Mouse (Mus musculus) 416B (cell line): ENCODE data around the gene Raet1e.
"Not testable (repeated sequence)": the region's sequence is repeated elsewhere in the genome, so short reads cannot be mapped to it uniquely, and the experiment has no call there.

Source experiments
- DNase-seq: peaks from one replicate; pipeline ENCODE4 v3.0.0; 2011; ENCODE audit warnings: low read depth

Raet1e gene

DNA sequence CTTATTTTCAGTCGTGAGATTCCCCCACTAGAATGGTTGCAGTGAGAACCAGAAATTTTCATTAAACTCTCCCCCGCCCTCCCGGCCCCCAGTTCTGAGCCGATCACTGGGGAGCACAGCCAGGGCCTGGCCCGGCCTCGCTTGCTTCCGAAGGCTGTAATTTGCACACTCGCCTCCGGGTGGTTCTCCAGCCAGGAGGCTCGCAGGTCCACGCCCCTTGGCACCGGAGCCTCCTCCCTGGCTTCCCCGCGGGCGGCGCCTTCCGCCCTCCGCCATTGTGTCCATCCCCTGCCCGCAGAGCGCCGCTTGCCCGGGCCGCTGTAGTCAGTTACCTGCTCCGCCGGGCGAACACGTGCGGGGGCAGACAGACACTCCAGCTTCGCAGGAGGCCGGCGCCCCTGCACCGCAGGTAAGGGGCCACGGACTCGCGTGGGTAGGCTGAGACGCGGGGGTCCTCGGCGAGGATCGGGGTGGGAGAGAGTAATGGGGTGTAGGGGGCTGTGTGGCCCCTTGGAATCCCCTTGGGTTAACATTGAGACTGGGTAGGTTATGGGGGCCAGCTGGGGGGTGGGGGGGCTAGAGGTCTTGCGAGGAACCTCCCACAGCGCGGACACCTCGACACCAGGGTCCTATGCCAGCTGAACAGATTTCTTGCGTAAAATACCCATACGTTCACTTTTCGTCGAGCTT is at the start of gene Raet1e, which contains the start of gene H60b:
Gene Raet1e, plus strand, starts transcription at position 260 of the 690 bp plus-strand sequence.
Gene H60b, plus strand, starts transcription at position 277 of the 690 bp plus-strand sequence.
- DNase-seq, result not testable (repeated sequence)

- peak; percentile 25 for DNase-seq
These were observed 17.6 kb upstream of the Raet1e start for GRCm38 (mm10) chr10:22140665-22141280.

- peak; percentile 85 for DNase-seq
These were observed 16.2 kb upstream of the Raet1e start for GRCm38 (mm10) chr10:22142194-22142593.

- DNase-seq, result no peak
These were observed 15.4 kb upstream of the Raet1e start for GRCm38 (mm10) chr10:22142926-22143325.

DNA sequence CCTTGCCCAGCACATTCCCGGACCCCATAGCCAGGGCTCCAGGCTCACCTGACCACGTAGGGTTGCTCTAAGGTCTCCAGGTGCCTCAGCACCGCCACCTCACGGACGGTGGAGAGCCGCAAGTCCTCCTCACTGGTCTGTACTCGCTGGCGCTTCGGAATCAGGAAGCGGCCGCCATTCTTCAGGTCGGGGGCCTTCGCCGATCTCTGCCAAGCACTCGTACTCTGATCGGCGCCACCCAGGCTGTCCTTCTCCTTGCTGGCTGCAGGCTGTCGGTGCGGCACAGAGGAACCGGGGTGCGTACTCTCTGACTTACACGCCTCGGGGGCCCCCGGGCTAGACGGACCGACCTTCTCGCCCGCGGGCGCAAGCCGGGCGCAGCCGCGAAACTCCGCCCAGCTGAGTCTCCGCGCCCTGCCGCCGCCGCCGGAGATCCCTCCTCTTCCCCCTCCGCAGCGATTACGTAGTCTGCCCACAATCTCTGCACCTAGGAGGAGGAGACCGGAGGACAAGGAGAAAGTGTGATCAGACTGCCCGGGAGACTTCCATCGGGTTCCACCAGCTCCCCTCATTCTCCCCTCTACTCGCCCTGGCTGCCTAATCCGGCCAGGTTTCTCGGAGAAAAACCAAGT is 9.8 kb upstream of the Raet1e start:
- no peak for DNase-seq

GRCm38 (mm10) chr10:22149073-22149690 is 9.2 kb upstream of the Raet1e start, which contains the start of gene E030030I06Rik:
Gene E030030I06Rik (minus strand): TSS chr10:22149270.
- no peak for DNase-seq

DNA sequence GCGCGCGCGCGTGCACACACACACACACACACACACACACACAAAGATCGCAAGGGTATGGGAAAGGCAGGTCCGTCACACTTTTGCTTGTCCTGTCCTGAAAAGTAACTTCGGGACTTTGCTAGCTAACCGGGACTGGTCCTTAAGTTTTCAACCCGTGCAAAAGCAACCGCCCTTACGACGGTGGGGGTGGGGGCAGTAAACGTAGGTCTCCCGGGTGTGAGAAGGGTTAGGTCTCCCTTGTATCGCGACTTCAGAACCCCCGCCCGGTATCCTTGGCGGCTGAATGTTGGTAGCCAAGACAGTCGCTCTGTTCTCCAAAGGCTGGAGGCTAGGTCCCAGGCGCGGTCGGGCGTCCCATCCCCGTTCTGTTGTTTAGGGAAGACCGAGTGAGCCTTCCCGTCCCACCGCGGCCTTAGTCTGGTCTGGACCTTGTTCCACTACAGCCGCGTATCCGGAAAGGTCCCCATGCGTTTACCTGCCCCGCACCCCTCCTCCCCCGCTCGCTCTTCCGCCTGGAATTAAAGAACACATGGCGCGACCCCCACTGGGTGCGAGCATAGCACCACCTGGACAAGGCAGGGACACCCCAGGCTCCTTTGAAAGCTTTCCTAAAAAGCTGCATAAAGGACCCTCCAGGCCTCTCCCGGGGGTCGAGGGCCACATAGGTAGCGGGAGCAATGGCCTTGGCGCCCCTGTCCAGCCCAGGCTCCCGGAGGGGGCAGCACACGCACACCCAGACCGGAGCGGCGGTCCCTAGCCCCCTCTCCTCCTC is 8.5 kb upstream of the Raet1e start:
- no peak for DNase-seq

GRCm38 (mm10) chr10:22150593-22150992 is 7.8 kb upstream of the Raet1e start:
- no peak for DNase-seq

DNA sequence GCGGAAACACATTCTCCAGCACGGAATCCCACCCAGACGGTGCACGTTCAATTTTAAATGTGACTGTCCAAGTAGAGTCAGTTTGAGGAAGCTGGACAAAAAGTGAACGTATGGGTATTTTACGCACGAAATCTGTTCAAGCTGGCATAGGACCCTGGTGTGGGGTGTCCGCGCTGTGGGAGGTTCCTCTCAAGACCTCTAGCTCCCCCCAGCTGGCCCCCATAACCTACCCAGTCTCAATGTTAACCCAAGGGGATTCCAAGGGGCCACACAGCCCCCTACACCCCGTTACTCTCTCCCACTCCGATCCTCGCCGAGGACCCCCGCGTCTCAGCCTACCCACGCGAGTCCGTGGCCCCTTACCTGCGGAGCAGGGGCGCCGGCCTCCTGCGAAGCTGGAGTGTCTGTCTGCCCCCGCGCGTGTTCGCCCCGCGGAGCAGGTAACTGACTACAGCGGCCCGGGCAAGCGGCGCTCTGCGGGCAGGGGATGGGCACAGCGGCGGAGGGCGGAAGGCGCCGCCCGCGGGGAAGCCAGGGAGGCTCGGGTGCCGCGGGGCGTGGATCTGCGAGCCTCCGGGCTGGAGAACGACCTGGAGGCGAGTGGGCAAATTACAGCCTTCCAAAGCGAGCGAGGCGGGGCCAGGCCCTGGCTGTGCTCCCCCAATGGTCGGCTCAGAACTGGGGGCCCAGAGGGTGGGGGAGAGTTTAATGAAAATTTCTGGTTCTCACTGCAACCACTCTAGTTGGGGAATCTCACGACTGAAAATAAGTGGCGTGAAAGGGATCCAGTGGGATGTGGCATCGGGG is 7.1 kb upstream of the Raet1e start:
- not testable (repeated sequence) for DNase-seq

- not testable (repeated sequence) for DNase-seq
These were observed 6.3 kb upstream of the Raet1e start for GRCm38 (mm10) chr10:22151863-22152640.

- not testable (repeated sequence) for DNase-seq
These were observed 5.2 kb upstream of the Raet1e start for GRCm38 (mm10) chr10:22153147-22153690.

- DNase-seq, result not testable (repeated sequence)
These were observed 4.2 kb upstream of the Raet1e start for GRCm38 (mm10) chr10:22154127-22154526.

DNA sequence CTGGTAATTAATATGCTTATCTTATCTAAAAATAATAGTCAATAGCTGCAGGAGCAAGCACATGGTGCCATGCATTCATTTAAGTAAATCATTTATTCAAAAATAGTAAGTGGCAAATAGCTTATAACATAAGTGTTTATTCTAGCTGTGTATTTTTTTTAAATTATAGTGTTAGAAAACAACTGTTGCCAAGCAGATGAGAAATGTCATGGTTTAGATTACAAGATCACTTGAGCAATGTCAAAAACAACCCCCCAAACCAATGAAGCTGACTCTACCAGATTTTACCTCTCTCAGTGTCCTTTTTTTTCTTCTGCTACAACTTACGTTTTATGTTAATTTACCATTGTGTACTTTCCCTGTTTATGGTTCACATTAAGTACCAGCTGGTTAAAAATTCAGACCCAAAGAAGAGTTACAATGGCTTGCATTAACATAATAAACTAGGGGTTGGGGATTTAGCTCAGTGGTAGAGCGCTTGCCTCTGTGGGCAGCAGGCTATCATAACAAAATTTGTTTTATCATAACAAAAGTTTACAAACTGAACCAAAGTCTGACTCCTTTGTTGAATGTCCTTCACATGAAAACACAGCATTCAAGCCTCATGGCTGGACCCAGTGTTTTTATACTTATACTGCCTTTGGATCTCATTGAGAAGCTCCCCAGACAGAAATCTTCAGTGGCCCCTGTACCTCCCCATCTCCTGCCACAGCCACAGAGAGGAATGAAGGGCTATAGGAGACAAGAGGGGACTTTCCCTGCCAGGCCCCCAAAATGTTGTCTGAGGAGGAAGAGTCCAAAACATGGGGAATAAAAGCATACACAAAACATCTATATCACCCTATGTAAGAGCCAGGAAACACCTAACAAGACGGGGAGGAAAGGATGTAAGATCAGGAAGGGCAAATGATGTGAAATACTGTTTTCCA is 3.2 kb upstream of the Raet1e start:
- DNase-seq, result no peak

DNA sequence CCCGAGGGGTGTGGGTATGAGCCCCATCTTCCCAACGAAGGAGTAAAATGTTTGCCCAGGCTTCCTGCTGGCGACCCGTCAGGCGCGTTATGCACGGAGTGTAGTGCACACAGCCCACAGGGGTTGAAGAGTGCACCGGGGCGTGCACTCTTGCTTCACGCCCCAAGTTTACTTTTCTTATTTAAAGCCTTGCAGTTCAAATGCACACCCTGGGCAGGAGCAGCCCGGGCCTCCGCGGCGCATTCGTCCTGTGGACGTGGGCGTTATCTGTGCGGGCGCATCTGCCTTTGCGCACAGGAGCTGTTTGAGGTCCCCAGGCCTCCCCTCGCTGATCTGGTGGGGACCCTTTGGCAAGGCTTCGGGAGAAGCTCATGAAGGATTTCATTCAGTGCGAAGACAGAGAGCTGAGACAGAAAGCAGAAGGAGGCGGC is 777 bp downstream of the Raet1e start:
- DNase-seq, result no peak

GRCm38 (mm10) chr10:22159581-22160140 is 1.3 kb downstream of the Raet1e start:
- DNase-seq, result no peak

GRCm38 (mm10) chr10:22163279-22163678 is 4.9 kb downstream of the Raet1e start:
- not testable (repeated sequence) for DNase-seq

DNA sequence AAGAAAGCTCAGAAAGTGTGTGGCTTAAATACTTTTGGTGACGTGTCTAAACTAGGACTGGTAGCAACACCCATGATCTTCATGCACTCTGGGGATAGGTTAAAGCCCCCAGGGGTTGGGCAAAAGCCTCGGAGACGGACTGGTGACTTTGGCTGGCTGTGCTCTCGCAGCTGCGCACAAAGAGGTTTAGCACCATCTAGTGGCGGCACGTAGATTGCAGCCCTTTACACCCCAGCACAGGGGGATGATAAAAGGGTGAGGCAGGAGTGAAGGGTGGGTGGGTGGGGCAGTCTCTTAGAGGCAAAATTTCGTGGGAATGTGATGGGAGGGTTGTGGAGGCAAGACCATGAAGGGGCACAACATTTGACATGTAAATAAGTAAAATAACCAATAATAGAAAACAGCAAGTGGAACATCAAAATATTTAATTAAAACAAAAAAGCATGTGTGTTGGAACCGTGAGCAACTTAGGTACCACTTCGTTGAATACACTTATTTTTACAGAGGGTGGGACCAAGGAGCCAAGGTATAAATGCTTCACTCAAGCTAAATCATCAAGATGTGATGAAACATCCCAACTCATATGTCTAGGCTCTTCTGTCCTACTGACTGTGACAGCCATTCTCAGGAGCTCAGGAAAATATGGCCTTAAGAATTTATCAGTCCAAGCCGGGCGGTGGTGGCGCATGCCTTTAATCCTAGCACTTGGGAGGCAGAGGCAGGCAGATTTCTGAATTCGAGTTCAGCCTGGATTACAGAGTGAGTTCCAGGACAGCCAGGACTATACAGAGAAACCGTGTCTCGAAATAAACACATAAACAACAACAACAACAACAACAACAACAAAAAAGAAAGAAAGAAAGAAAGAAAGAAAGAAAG is 5.6 kb downstream of the Raet1e start:
- DNase-seq, result peak; percentile 8
